Mouse (Mus musculus): ENCODE data around the gene 4933427D14Rik.

Gene 4933427D14Rik

DNA sequence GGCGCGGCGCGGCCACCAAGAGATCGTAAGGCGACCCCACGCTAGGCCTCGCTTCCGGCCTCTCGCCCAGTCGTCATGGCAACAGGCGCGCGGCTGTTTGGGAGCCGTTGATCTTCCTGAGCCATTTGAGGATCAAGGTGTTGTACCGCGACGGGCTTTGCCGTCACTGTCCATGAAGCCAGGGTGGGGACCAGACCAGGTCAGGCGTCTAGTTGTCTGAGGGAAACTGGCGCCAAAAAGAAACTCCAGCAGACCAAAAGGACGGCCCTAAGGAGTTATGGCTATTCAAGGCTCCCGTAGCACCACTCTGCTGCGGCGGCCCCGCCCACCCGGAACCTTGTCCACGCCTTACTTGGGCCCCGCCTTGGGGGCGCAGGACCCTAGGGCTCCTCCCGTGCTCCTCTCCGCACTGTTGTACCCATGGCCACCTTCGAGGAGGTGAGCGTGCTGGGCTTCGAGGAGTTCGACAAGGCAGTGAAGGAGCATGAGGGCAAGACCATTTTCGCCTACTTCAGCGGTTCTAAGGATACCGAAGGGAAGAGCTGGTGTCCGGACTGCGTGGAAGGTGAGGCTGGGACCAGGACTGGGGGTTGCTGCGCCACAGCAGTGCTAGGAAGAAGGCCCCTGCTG, at the start of gene 4933427D14Rik, which contains the start of gene Txndc17:
Gene 4933427D14Rik (minus strand): TSS at position 256 of the 630 bp plus-strand sequence.
Gene Txndc17 (plus strand): TSS at position 344 of the 630 bp plus-strand sequence.
- DNase-seq: peak; percentile 91 to 94

DNA sequence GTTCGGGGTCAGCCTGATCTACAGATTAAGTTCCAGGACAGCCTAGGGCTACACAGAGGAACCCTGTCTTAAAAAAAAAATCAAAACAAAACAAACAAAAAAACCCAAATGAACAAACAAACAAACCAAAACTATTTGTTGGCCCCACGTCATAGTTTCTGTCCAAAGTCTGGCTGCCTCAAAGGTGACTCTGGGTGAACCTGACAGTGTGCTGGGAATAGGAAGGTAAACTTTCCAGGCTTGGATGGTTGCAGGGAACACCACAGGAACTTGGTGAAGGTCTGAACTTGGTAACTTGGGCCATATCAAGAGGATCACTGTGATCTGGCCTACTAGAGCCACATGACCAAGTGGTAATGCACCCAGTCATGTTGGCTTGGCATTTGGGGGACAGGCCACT, 49.2 kb upstream of the 4933427D14Rik start:
- no peak for DNase-seq

DNA sequence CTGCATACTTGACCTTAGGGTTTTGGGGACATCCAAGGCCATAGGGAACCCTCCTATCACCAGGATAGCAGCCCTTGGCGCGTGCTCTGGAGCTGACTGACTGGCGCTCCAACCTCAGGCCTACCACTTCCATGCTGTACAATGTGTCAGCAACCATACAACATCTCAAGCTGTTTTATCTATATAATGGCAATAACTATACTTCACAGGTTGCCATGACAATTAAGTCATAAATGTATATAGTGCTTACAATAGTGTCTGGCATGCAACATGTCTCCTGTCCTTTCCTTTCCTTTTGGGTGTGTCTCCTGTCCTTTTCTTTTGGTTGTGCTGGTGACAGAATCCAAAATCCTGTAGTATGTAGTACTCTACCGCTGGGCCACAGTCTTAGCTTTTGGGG, 48.4 kb upstream of the 4933427D14Rik start:
- no peak for DNase-seq

DNA sequence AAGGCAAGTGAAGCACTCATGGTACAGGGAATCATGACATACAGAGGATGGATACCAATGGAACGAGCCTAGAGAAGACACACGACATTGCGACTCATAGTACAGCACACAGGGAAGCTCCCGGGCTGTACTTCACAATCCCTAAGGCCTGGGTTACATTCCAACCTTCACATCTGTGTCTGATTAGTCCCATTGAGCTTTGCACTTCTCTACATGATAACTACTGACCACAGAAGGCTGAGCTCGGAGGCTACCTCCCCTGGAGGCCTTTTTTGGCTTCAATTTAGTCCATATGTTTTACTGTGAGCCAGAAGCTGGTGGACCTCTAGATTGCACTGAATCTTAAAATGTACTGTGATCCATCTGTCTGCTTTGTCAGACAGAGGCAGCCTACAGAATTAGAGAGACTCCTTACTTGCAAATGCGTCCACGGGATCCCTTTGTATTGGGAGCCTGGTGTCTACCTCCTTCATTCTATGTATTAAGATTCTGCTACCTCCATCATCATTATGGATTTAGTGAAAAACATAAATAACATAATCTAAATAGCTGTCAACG, 38.0 kb upstream of the 4933427D14Rik start:
- no peak for DNase-seq

DNA sequence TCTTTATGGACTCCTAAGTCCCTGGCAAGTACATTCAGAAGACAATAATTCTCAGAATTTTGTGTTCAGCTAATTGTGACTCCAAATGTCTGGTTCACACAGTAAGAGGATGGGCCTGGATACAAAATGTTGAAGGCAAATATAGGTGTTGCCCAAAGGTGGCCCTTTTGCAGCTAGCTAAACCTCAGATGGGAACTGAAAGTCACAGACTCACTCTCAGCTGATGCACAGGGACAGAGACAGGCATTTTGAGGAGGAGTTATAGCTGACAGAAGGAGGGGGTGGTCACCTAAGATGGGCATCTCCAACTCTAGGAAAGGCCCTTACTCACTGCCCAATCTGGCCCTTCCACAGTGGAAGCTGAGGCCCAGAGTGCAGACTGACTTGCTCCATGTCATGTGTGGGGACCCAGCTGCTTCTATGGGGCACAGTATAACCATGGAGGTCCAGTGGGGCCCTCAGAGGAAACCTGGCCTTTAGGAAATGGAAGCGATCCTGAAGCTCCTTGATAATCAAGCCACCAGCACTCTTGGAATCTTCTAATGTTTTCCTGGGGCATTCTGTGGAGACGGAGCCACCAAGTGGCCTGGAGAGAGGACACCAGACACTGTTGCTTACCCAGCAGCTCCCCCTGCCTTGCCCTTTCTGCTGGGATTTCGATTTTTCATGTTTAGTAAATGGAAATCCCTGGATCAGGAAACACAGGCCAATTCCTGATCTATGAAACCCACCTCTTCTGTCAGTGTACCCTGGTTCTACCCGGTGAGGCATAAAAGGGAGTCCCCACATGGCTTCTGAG, 33.0 kb upstream of the 4933427D14Rik start:
- DNase-seq: no peak

DNA sequence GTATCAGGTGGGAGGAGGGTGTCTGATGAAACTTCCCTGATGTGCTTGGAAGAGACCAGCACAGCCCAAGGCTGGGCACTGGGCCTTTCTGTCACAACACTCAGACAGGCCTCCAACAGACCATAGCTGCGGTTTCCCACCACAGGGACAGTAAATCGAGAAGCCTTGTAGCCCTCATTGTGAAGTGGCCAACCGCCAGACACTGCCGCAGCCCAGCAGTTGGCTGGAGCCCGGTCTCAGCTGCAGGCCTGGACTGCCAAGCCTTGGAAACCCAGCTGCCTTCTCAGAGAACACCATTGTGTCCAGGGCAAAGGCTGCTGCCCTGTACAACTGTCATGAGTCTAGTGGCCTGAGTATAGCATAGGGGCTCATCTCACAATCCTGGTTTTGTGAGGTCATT, 26.8 kb upstream of the 4933427D14Rik start:
- peak; percentile 82 to 90 for DNase-seq

DNA sequence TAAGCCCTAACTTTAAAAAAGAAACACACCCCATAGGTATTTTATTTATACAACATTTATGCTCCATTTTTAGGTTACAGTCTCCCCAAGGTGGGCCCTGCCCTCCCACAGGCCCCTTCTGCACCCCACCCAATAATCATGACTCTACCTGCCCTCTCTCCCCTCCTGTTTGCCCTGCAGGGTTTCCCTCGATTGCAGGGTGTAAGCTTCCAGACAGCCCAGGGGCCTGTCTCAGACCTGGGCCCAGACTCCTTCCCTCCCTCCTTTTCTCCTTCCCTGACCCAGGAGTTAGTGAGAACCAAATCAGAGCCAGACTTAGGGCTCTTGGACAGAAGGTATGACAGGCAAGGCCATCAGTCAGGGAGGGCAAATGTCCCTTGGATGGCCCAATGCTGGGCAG, 25.7 kb upstream of the 4933427D14Rik start:
- DNase-seq: no peak

DNA sequence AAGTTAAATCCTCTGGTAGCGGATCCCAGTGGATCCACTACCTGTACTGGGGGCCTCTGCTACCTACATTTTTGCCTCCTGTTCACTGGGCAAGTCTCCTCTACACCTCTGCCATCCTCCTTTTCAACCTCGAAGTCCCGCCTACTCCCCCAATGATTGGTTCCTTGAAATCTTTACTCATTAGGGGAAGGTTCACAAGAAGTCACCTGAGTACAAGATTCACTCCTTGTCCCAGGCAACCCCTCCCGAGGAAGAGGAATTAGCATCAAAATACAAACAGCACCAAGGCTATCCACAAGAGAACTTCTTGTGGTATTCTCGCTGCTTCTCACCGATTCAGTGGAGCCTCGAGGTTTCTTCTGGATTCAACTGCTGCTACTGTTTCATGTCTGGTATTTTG, 24.8 kb upstream of the 4933427D14Rik start:
- no peak for DNase-seq

DNA sequence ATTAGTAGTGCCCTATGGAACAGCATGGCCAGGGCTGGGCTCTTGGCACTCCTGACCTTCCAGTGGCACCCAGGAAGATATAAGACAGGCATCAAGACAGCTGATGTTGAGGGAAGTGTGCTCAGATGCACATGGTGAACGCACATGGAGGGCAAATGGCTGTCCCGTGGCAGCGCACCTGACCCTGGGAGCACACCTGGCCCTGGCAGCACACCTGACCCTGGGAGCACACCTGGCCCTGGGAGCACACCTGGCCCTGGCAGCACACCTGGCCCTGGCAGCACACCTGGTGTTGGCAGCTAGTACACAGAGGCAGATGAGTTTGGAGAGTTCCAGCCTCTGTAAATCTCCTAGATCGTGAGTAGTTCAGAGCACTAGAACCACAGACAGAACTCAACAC, 21.3 kb upstream of the 4933427D14Rik start:
- DNase-seq: peak in 1 of 2 experiments; percentile 5

DNA sequence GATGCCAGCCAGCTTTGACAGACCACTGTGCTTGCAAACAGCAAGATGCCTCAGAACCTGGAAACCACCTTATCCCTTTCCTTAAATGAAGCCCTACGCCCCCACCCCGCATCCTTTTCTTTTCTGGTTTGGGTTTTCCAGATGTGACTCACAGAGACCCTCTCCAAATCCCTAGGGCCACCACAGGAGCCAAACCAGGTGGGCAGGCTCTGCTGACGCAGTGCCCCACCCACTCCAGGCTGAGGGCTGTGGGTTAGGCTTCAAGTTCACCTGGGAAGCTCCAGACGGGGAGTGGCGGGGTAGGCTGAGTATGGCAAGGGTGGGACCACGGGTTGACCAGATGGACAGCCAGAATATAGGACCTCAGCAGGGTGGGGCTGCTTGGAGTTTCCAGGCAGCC, 19.6 kb upstream of the 4933427D14Rik start:
- DNase-seq: peak; percentile 40 to 56

DNA sequence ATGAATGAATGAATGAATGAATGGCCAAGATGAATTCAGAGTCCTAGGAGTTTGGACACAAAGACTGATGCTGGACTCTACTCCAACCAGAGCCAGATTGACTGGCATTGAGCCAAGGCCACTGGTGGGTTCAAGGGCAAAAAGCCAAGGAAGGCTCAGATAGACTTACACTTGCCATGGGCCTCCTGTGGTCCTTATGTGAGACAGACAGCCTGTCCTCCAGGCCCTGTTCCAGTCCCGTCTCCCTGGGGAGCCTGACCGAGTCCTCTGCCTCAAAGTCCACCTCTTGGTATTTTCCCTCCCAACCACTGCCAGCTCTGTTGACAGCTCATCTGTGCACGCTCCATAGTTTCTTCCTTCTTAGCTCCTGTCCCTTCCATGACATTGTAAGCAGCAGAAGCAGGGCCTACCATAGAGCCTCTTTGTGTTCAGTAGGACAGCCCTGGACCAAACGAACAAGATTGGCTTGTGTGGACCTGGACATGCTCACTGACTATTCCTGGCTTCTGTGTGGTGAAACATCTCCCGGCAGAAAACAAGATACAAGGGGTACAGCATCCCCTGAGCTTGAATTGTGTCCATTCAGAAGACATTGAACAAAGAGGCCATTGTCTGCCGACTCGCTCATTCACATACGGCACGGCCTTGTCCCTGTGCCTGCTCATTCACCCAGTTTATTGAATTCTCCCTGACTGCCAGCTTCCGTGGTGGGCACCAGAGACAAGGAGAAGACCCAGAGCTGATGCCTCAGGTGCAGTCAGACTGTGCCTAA, 18.9 kb upstream of the 4933427D14Rik start:
- DNase-seq: peak; percentile 97 to 98

DNA sequence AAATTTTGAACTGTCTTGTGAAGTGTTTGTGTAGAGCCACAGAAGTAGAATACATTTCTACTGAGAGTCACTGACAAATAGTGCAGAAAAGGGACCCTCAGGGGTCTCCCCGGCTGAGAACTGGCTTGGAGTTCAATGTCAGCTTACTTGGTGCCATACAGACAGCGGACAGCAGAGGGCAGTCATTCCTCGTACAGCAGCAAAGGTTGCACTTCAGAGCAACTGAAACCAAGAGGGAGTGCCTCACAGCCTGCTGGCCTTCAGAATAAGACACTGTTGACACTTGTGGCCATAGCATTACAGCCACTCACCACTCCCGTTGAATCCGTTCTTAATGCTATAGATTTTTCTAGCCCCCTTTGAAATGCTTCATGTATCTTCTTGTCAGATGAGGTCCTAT, 17.6 kb upstream of the 4933427D14Rik start:
- DNase-seq: peak; percentile 94 to 95

DNA sequence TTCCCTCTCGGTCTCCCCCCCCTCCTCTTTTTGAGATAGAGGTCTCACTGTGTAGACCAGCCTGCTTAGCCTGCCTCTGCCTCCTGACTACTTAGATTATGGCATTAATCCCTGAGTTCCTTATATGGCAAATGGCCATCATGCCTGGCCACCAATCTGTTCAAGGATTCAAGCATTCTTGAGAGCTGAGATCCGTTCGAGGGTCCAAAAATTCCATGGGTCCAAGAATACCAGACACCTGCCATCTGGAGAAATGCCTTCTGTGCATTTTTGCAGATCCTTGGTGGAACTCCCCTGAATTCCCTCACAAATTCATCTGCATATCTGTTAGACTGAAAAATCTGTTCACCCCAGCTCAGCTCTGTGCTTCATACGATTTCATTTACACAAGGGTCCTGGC, 16.2 kb upstream of the 4933427D14Rik start:
- DNase-seq: peak in 1 of 2 experiments; percentile 25

DNA sequence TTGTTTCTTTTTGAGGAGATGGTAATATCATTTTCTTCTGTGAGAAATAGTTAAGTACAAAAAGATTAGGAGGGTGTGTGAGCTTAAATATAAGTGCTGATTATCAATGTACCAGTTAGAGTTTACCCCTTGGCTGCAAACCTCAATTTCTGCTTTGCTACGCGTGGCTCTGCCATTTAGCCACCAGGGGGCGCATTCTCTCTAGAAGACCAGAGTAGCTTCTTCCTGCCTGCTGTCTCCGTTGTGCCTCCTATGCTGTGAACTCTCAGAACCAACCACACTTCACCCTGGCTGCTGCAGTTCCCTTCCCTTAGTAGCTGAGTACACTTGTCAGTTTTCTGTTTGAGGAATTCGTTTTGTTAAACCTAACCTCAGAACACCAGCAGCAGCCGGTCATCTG, 14.0 kb upstream of the 4933427D14Rik start:
- DNase-seq: peak; percentile 89 to 93

DNA sequence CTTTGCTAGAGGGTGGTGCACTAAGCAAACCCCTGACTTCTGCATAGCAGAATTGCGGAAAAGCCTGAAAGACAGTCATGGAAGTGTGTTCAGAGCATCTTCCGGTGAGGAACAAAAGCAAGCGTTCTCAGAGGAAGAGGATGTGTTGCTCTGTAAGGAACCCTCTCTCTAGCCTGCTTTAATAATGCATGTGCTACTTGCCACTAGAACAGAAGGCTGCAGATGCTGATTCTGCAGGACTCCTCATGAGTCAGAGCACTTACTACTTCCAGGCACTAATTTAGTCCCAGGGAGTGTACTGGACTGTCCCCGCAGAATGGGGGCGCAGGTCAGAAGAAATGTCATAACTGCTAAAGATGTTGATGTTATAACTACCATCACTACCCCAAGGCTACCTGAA, 9.9 kb upstream of the 4933427D14Rik start:
- no peak for DNase-seq

DNA sequence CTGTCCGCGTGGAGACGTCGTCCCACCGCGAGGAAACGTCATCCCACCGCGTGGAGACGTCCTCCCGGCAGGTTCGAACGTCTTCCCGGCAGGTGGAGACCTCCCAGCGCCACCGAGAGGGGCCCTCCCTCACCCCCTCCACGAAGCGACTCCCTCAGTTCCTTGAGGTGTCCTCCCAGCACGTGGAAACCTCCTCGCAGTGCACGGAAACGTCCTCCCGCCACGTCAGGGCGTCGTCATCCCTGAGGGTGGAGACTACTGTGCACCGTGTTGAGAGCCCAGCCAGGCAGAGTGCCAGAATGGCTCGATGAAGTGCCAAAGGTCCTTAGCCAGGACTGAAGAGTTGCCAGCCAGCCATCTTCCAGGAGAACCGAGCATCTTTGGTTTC, 8.1 kb upstream of the 4933427D14Rik start, which contains the start of gene Med31:
Gene Med31 (minus strand): TSS at position 183 of the 388 bp plus-strand sequence.
- peak; percentile 94 for DNase-seq

DNA sequence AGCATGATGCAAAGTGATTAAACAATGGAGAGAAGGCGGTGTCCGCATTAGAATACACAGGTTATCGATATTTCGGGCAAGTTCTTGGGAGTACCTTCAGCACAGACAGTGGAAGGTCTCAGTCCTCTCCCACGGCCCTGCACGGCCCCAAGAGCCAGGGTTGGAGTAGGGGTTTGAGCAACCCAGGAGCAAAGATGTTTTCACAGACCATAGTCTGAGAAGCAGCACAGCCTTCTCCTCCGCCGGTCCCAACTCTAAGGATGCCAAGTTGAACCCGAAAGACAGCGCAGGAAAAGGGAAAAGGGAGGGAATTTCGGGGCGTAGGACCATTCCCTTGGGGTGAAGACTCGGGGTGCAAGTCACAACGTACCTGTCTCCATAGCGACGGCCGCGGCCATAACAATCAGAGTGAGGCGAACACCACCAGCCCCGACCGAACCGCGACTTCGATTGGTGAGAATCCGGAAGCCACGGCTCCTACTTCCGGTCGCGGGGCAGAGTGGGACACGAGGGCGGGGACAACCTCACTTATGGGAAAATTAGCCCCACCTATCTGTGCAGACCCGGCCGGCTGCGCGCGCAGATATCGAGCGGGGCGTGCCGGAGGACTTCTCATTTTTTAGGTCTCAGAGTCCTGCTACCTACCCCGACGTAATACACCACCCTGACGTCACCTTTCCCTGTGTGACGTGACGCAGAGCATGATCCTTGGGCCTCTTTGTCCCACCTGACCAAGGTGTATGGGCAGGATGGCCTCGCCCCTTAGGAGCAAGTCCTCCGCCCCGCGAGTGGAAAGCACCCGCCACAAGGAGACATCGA, 7.5 kb upstream of the 4933427D14Rik start:
- peak; percentile 98 for DNase-seq

DNA sequence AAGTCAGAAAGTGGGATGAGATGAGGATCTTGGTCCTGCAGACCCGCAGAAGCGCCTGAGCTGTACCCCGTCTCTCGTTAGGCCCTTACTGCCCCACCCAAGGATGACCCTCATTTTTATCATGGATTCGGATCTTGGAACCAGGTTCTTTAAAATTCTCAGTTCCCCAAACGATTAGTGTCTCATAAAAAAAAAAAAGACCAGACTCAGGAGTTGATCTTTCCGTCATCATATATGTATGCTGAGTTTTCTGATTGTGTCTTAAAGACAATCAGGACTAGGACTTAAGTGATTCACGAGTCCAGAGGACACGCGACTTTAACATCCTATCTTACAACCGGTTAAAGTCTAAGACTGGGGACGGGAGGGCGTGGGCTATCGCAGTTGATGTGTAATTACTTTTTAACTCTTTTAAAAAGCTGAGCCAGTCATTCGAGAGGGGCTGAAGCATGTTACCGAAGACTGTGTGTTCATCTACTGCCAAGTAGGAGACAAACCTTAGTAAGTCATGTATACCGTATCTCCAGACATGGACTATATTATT, 647 bp upstream of the 4933427D14Rik start:
- no peak for DNase-seq

DNA sequence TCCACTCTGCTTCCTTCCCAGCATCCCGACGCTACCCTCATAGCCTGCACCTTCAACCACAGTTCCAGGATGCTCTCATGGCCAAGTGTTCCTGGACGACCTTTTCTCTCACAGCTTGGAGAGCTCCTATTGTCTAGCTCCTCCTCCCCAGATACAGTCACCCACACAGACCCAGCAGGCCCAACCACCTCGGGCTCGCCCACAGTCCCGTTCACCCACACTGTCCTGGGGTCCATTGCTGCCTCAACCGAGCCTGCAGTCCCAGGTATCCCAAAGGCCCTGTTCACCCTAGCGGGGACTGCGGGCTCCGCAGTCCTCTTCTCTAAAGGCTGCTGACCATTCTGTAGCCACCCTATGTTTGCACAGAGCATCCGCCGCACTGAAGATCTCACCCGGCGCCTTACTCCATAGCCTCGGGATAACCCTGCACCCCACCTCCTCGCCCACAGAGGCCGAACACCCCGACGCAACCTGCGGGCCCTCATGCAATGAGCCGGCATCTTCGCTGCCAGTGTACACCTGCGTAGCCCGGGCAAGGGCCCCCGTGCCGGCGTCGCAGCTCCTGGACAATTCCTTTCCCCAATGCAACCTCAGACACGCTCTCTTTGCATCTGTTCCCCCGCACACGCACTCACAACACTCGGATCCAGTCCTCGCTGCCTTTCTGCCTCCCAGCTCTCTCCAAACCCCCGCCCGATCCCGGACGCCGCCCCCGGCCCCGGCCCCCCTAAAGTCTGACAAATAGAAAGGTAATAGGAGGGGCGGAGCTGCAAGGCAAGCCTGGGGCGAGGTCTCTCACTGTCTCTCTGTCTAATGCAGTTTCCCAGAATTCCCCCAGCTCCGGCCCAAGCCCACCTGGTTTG, 687 bp downstream of the 4933427D14Rik start, which contains the start of gene Gm43951:
Gene Gm43951 (minus strand): TSS at position 500 of the 863 bp plus-strand sequence.
- peak; percentile 54 to 67 for DNase-seq

DNA sequence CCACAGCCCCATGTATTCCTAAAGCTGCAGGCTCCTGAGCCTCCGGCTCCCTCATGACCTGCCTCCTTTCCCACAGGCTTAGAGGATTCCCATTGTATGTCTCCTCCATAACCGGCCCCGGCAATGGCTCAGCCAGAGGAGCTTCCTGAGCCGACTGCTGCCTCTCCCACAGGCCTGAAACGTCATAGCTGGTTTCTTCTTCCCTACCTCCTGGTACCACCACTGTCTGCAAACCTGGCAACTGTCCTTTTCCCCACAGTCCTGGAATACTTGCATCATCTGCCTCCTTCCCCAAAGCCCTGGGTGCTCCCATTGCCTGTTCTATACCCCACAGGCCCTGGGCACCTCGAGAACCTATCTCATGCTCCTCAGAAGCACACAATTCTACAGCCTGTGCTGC, 2.0 kb downstream of the 4933427D14Rik start:
- no peak for DNase-seq

DNA sequence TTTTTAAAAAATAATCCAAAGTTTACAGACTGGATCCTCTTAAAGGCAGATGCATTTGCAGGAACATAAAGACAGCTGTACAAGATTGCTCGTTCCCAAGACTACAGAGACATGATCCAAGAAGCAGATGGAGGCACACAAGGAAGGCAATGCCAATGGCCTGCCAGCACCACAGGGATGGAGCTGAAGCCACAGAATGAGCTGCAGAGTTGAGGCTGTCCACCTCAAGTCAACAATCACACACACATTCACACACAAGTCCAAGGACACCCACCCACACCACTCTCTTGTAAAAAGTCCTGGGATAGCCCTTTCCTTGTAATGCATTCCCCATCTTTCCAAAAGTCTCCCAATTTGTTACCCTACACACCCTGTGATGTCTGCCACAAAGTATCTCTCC, 3.8 kb downstream of the 4933427D14Rik start:
- peak; percentile 78 to 82 for DNase-seq

All from cerebellum, postnatal 10 days (tissue).